Mouse (Mus musculus): ENCODE measurements at regions not wholly inside any gene's neighbourhood (a gene's known extent, or its start where the extent isn't known, plus 50 kb on each side); places are given as distances from the start of the nearest gene placed in this dataset.

- TF ChIP-seq CTCF (IDR thresholded peaks at IDR 0.05; ENCODE audit: low read depth) = peak; percentile 75
- ATAC-seq = no peak
- H3K9ac ChIP-seq (ENCODE audit: low read depth, low read length) = no peak overlapping the region
- H3K4me1 ChIP-seq (replicated peaks; ENCODE audit: control insufficient read depth, insufficient read depth, low read length) = no peaks in the 10 kb centered on the region
- WGBS = 17% methylated on average over 2 of the region's 2 CpGs
- no peak overlapping the region for H3K4me3 ChIP-seq (ENCODE audit: low read depth, low read length)
- H3K27ac ChIP-seq (ENCODE audit: low read depth, low read length) = no peak overlapping the region
- H3K36me3 ChIP-seq (ENCODE audit: control insufficient read depth, insufficient read depth) = no peaks in the 10 kb centered on the region
- H3K9me3 ChIP-seq (ENCODE audit: control insufficient read depth) = no peaks in the 10 kb centered on the region
- H3K27me3 ChIP-seq (replicated peaks; ENCODE audit: control insufficient read depth, insufficient read depth, low read length) = 0 out of 2 replicates have a peak, but pooled peaks cover 3% of the 10 kb centered on the region
- no peak overlapping the region for H3K4me2 ChIP-seq (replicated peaks; ENCODE audit: low read depth)
Observed at GRCm38 (mm10) chr5:119777836-119778235, 54.6 kb upstream of the Tbx5 start.

GRCm38 (mm10) chr5:119781375-119781774 lies 51.1 kb upstream of the Tbx5 start:
- Histone ChIP-seq H3K36me3 (ENCODE audit: control insufficient read depth, insufficient read depth) (no peaks in the 10 kb centered on the region), H3K9me3 (ENCODE audit: control insufficient read depth) (no peaks in the 10 kb centered on the region), H3K27me3 (replicated peaks; ENCODE audit: control insufficient read depth, insufficient read depth, low read length) (0 out of 2 replicates have a peak, but pooled peaks cover 3% of the 10 kb centered on the region), H3K4me1 (replicated peaks; ENCODE audit: control insufficient read depth, insufficient read depth, low read length) (no peaks in the 10 kb centered on the region), H3K27ac (ENCODE audit: low read depth, low read length) (no peak overlapping the region), H3K9ac (ENCODE audit: low read depth, low read length) (no peak overlapping the region), H3K4me2 (replicated peaks; ENCODE audit: low read depth) (no peak overlapping the region), H3K4me3 (ENCODE audit: low read depth, low read length) (no peak overlapping the region)
- TF ChIP-seq CTCF (IDR thresholded peaks at IDR 0.05; ENCODE audit: low read depth) = no peak
- 41% methylated on average over 5 of the region's 5 CpGs for WGBS
- ATAC-seq = no peak
